Mouse (Mus musculus) heart, embryonic 15.5 days (tissue): ENCODE measurements around the gene Gm8279. TPM values are rescaled to one million over a fixed set of nuclear protein-coding genes. Genes with fewer than 3 reads are reported as not detected.
"Not testable (repeated sequence)": the region's sequence is repeated elsewhere in the genome, so short reads cannot be mapped to it uniquely, and the experiment has no call there.

Experiments used
- ATAC-seq: fragments of 200-750 bp; cut with Nextera tagmentation; replicated peaks from 2 replicates; pipeline ENCODE4 v1.8.0; 2017; ENCODE audit warnings: low read depth, moderate TSS enrichment; ENCODE audit not compliant: insufficient number of reproducible peaks, insufficient read depth, low FRiP score
- H3K27ac ChIP-seq: fragments of 300-500 bp; sonication (generic); 2 replicates; pipeline ENCODE4 v1.5.1; 2015; ENCODE audit warnings: mild to moderate bottlenecking, inconsistent platforms
- H3K27me3 ChIP-seq: fragments of 300-500 bp; sonication (generic); 2 replicates; pipeline ENCODE4 v1.6.1; 2015; ENCODE audit warnings: inconsistent platforms
- H3K36me3 ChIP-seq: fragments of 300-500 bp; sonication (generic); 2 replicates; pipeline ENCODE4 v1.6.1; 2015; ENCODE audit warnings: mild to moderate bottlenecking, inconsistent platforms
- H3K4me1 ChIP-seq: fragments of 300-500 bp; sonication (generic); replicated peaks from 2 replicates; pipeline ENCODE4 v1.6.1; 2015; ENCODE audit warnings: inconsistent platforms
- H3K4me2 ChIP-seq: fragments of 300-500 bp; sonication (generic); 2 replicates; pipeline ENCODE4 v1.6.1; 2015; ENCODE audit warnings: inconsistent platforms, mild to moderate bottlenecking, moderate library complexity
- H3K4me3 ChIP-seq: fragments of 300-500 bp; sonication (generic); 2 replicates; pipeline ENCODE4 v1.5.1; 2015; ENCODE audit warnings: mild to moderate bottlenecking, inconsistent platforms
- H3K9ac ChIP-seq: fragments of 300-500 bp; sonication (generic); 2 replicates; pipeline ENCODE4 v1.6.1; 2015; ENCODE audit warnings: mild to moderate bottlenecking, inconsistent platforms
- H3K9me3 ChIP-seq: fragments of 300-500 bp; sonication (generic); replicated peaks from 2 replicates; pipeline ENCODE4 v1.6.1; 2016; ENCODE audit warnings: inconsistent platforms
- WGBS: fragments of 180-500 bp; shearing (Covaris S2); methylation state at CpG from one replicate; pipeline ENCODE4 v1.1.7; 2015; ENCODE audit warnings: mixed read lengths; 5-methylcytosine and 5-hydroxymethylcytosine counted together
- polyA plus RNA-seq: library from polyadenylated mRNA; unstranded; fragments of >200 nt; fragmentation: Nextera tagmentation; extraction: Ambion mirVana; gene quantifications from 2 replicates; pipeline ENCODE4 v1.2.1, GENCODE M21; 2015

The Gm8279 gene
- polyA plus RNA-seq = not detected in 2 replicates

DNA sequence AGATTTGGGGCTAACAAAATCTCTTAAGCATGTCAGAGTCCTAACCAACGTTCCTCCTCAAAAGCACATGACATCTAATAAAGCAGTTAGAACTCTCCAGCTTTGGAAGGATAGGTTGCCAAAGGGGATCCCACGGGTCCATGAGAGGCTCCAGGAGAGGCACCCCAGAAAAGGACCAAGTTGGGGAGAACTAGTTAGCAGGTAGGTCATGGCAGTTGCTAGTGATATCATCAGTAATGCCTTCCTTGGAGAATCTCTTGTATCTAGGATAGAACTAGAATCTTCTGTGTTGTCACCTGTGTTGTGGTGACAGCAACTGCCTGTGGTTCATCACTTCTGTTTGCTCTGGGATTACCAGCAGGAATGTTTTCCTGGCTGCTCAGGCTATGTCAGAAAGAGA, at the start of gene Gm8279:
Gene Gm8279, plus strand, starts transcription at position 301 of the 400 bp plus-strand sequence.
- H3K36me3 ChIP-seq, ATAC-seq, H3K27me3 ChIP-seq, H3K9me3 ChIP-seq, H3K4me3 ChIP-seq, H3K27ac ChIP-seq, H3K4me2 ChIP-seq, H3K4me1 ChIP-seq, H3K9ac ChIP-seq: not testable (repeated sequence)
- whole genome bisulfite sequencing = 62% methylated on average over 2 of the region's 2 CpGs

DNA sequence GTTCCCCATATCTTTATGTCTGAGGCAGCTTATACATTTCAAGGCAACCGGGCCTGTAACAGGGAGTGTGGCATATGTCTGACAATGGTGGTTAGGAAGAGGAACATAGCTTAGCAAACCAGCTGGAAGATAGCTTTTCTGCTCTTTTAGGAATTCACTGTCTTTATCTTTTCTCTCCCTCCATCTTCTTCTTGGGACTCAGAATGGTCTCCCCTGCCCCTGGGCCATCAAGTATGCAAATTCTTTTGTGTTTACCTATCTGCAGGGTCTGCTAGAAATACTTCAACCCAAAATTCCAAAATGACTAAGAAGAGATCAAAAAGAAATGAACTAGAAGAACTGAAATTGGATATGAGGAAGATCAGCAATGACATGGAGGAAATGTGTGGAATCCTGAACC, 32.9 kb downstream of the Gm8279 start, which contains the start of gene Gm3317:
Gene Gm3317, plus strand, starts transcription at position 301 of the 400 bp plus-strand sequence.
- no CpG with 5 or more reads among the region's 1 CpGs for WGBS
- not testable (repeated sequence) for H3K4me2 ChIP-seq, H3K4me3 ChIP-seq, H3K4me1 ChIP-seq, H3K9me3 ChIP-seq, H3K27ac ChIP-seq, H3K36me3 ChIP-seq, H3K27me3 ChIP-seq, ATAC-seq, H3K9ac ChIP-seq

DNA sequence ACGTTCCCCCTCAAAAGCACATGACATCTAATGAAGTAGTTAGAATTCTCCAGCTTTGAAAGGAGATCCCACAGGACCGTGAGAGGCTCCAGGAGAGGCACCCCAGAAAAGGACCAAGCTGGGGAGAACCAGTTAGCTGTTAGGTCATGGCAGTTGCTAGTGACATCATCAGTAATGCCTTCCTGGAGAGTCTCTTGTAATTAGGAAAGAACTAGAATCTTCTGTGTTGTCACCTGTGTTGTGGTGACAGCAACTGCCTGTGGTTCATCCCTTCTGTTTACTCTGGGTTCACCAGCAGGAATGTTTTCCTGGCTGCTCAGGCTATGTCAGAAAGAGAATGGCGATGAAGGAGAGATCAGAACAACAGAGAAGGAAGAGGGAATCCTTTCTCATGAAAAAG, 54.2 kb downstream of the Gm8279 start, which contains the start of gene Gm8271:
Gene Gm8271, plus strand, starts transcription at position 301 of the 400 bp plus-strand sequence.
- not testable (repeated sequence) for H3K9me3 ChIP-seq, H3K4me2 ChIP-seq, H3K36me3 ChIP-seq, H3K4me3 ChIP-seq, ATAC-seq, H3K9ac ChIP-seq, H3K27me3 ChIP-seq, H3K4me1 ChIP-seq, H3K27ac ChIP-seq
- no CpG with 5 or more reads among the region's 3 CpGs for WGBS

Other genes with a start within 250 kb of the Gm8279 start
- not detected in 2 replicates for gene Gm3278, start 239.1 kb upstream of the Gm8279 start, polyA plus RNA-seq
- gene Gm8297, start 147.6 kb upstream of the Gm8279 start, polyA plus RNA-seq = not detected in 2 replicates
- gene Gm3298, start 115.6 kb upstream of the Gm8279 start, polyA plus RNA-seq = not detected in 2 replicates
- not detected in 2 replicates for gene 4930555G01Rik, start 80.9 kb upstream of the Gm8279 start, polyA plus RNA-seq
- gene Gm8281, start 60.5 kb upstream of the Gm8279 start, polyA plus RNA-seq = 1.1 and 1.4 TPM in 2 replicates
- gene Gm3317, start 33.0 kb downstream of the Gm8279 start, polyA plus RNA-seq = not detected in 2 replicates
- gene Gm8271, start 54.3 kb downstream of the Gm8279 start, polyA plus RNA-seq = not detected in 2 replicates
- gene Gm3526, start 129.1 kb downstream of the Gm8279 start, polyA plus RNA-seq = not detected in 2 replicates
- not detected in 2 replicates for gene Gm3542, start 203.4 kb downstream of the Gm8279 start, polyA plus RNA-seq